Mouse (Mus musculus) limb, embryonic 13.5 days (tissue): ENCODE measurements around the gene Tmbim1. TPM values are rescaled to one million over a fixed set of nuclear protein-coding genes. Genes with fewer than 3 reads are reported as not detected.

Source experiments
- ATAC-seq: fragments of 200-750 bp; cut with Nextera tagmentation; 2 replicates; pipeline ENCODE4 v1.8.0; 2017; ENCODE audit warnings: low read depth, moderate number of reproducible peaks, moderate TSS enrichment; ENCODE audit not compliant: low FRiP score
- H3K27ac ChIP-seq: fragments of 300-500 bp; sonication (generic); 2 replicates; pipeline ENCODE4 v1.5.1; 2015; ENCODE audit warnings: inconsistent platforms, mild to moderate bottlenecking, moderate library complexity
- H3K27me3 ChIP-seq: fragments of 300-500 bp; sonication (generic); 2 replicates; pipeline ENCODE4 v1.6.1; 2015; ENCODE audit warnings: mild to moderate bottlenecking, inconsistent platforms
- H3K36me3 ChIP-seq: fragments of 300-500 bp; sonication (generic); 2 replicates; pipeline ENCODE4 v1.6.1; 2015; ENCODE audit warnings: inconsistent platforms, mild to moderate bottlenecking, moderate library complexity
- H3K4me1 ChIP-seq: fragments of 300-500 bp; sonication (generic); 2 replicates; pipeline ENCODE4 v1.6.1; 2015; ENCODE audit warnings: inconsistent platforms
- H3K4me2 ChIP-seq: fragments of 300-500 bp; sonication (generic); replicated peaks from 2 replicates; pipeline ENCODE4 v1.6.1; 2015; ENCODE audit warnings: inconsistent platforms, mild to moderate bottlenecking, moderate library complexity
- H3K4me3 ChIP-seq: fragments of 300-500 bp; sonication (generic); 2 replicates; pipeline ENCODE4 v1.5.1; 2015; ENCODE audit warnings: moderate library complexity, mild to moderate bottlenecking, inconsistent platforms
- H3K9ac ChIP-seq: fragments of 300-500 bp; sonication (generic); 2 replicates; pipeline ENCODE4 v1.6.1; 2015; ENCODE audit warnings: mild to moderate bottlenecking, inconsistent platforms
- H3K9me3 ChIP-seq: fragments of 300-500 bp; sonication (generic); 2 replicates; pipeline ENCODE4 v1.6.1; 2016; ENCODE audit warnings: inconsistent platforms
- WGBS: fragments of 180-500 bp; shearing (Covaris S2); methylation state at CpG from one replicate; pipeline ENCODE4 v1.1.7; 2015; 5-methylcytosine and 5-hydroxymethylcytosine counted together
- polyA plus RNA-seq: library from polyadenylated mRNA; unstranded; fragments of >200 nt; fragmentation: Nextera tagmentation; extraction: Ambion mirVana; gene quantifications from 2 replicates; pipeline ENCODE4 v1.2.1, GENCODE M21; 2015

The Tmbim1 gene
- polyA plus RNA-seq, 1 experiment from 2014 or later = 31.7 TPM

- peaks cover 25% of the 10 kb centered on the region for H3K4me1 ChIP-seq
- no peak overlapping the region for H3K9ac ChIP-seq
- no peaks in the 10 kb centered on the region for H3K9me3 ChIP-seq
- H3K27ac ChIP-seq = no peak overlapping the region
- no peak for ATAC-seq
- H3K27me3 ChIP-seq = no peaks in the 10 kb centered on the region
- WGBS = 78% methylated on average over 7 of the region's 7 CpGs
- peak overlapping the region; percentile 83 for H3K4me2 ChIP-seq
- H3K4me3 ChIP-seq = no peak overlapping the region
- H3K36me3 ChIP-seq = no peaks in the 10 kb centered on the region; the same call in 1 of the 2 replicates
Observed at GRCm38 (mm10) chr1:74302229-74302628, 3.2 kb downstream of the Tmbim1 start.

GRCm38 (mm10) chr1:74300347-74301110, 4.9 kb downstream of the Tmbim1 start:
- Histone ChIP-seq H3K9ac (no peak overlapping the region), H3K27me3 (no peaks in the 10 kb centered on the region), H3K27ac (no peak overlapping the region), H3K9me3 (no peaks in the 10 kb centered on the region), H3K4me1 (peaks cover 42% of the 10 kb centered on the region), H3K36me3 (no peaks in the 10 kb centered on the region; the same call in 1 of the 2 replicates), H3K4me2 (no peak overlapping the region), H3K4me3 (no peak overlapping the region)
- no peak for ATAC-seq
- 83% methylated on average over 6 of the region's 6 CpGs for WGBS

GRCm38 (mm10) chr1:74298996-74299395, 6.4 kb downstream of the Tmbim1 start:
- 66% methylated on average over 5 of the region's 5 CpGs for WGBS

GRCm38 (mm10) chr1:74298157-74298750, 7.2 kb downstream of the Tmbim1 start:
- peaks cover 12% of the 10 kb centered on the region for H3K36me3 ChIP-seq
- H3K9ac ChIP-seq = no peak overlapping the region
- H3K4me3 ChIP-seq = no peak overlapping the region
- no peak overlapping the region for H3K27ac ChIP-seq
- H3K4me2 ChIP-seq = no peak overlapping the region
- WGBS = 82% methylated on average over 5 of the region's 5 CpGs
- no peak for ATAC-seq
- no peaks in the 10 kb centered on the region for H3K27me3 ChIP-seq
- H3K9me3 ChIP-seq = no peaks in the 10 kb centered on the region
- H3K4me1 ChIP-seq = peaks cover 50% of the 10 kb centered on the region

More at GRCm38 (mm10) chr1:74298996-74299395, 6.4 kb downstream of the Tmbim1 start:
- no peaks in the 10 kb centered on the region for H3K27me3 ChIP-seq
- peaks cover 4% of the 10 kb centered on the region for H3K36me3 ChIP-seq
- no peak overlapping the region for H3K4me3 ChIP-seq
- H3K4me2 ChIP-seq = no peak overlapping the region
- no peak for ATAC-seq
- H3K27ac ChIP-seq = no peak overlapping the region
- H3K4me1 ChIP-seq = peaks cover 50% of the 10 kb centered on the region
- H3K9ac ChIP-seq = no peak overlapping the region
- H3K9me3 ChIP-seq = no peaks in the 10 kb centered on the region

GRCm38 (mm10) chr1:74297269-74297668, 8.2 kb downstream of the Tmbim1 start:
- no peak overlapping the region for H3K4me2 ChIP-seq
- peaks cover 22% of the 10 kb centered on the region for H3K36me3 ChIP-seq
- no peak overlapping the region for H3K9ac ChIP-seq
- ATAC-seq = no peak
- H3K27ac ChIP-seq = 0 out of 2 replicates have a peak overlapping the region, but pooled peaks have one; percentile 93
- peaks cover 42% of the 10 kb centered on the region for H3K4me1 ChIP-seq
- no peaks in the 10 kb centered on the region for H3K9me3 ChIP-seq
- H3K27me3 ChIP-seq = no peaks in the 10 kb centered on the region
- whole genome bisulfite sequencing = 59% methylated on average over 3 of the region's 3 CpGs
- H3K4me3 ChIP-seq = no peak overlapping the region

- 40% methylated on average over 6 of the region's 6 CpGs for WGBS
- Histone ChIP-seq H3K27me3 (no peaks in the 10 kb centered on the region), H3K36me3 (peaks cover 30% of the 10 kb centered on the region), H3K4me3 (no peak overlapping the region), H3K9me3 (no peaks in the 10 kb centered on the region), H3K4me2 (peak overlapping the region; percentile 44), H3K4me1 (peaks cover 34% of the 10 kb centered on the region), H3K9ac (peak overlapping the region; percentile 66), H3K27ac (peak overlapping the region; percentile 93)
- ATAC-seq = no peak
Observed at GRCm38 (mm10) chr1:74296477-74296876, 8.9 kb downstream of the Tmbim1 start.

GRCm38 (mm10) chr1:74295456-74296171, 9.8 kb downstream of the Tmbim1 start:
- Histone ChIP-seq H3K27ac (peak overlapping the region; percentile 93), H3K9me3 (no peaks in the 10 kb centered on the region), H3K4me2 (peak overlapping the region; percentile 44), H3K27me3 (no peaks in the 10 kb centered on the region), H3K36me3 (peaks cover 37% of the 10 kb centered on the region), H3K4me1 (peaks cover 34% of the 10 kb centered on the region), H3K9ac (peak overlapping the region; percentile 66), H3K4me3 (peak overlapping the region; percentile 5; the same call in 1 of the 2 replicates)
- ATAC-seq = peak; percentile 91
- 12% methylated on average over 9 of the region's 9 CpGs for WGBS

GRCm38 (mm10) chr1:74294733-74295455, 10.5 kb downstream of the Tmbim1 start:
- ATAC-seq = no peak
- Histone ChIP-seq H3K4me3 (no peak overlapping the region), H3K4me2 (peak overlapping the region; percentile 44), H3K27ac (peak overlapping the region; percentile 93), H3K4me1 (peaks cover 38% of the 10 kb centered on the region), H3K9ac (peak overlapping the region; percentile 66), H3K27me3 (no peaks in the 10 kb centered on the region), H3K9me3 (no peaks in the 10 kb centered on the region), H3K36me3 (peaks cover 45% of the 10 kb centered on the region)
- whole genome bisulfite sequencing = 90% methylated on average over 6 of the region's 6 CpGs

- Histone ChIP-seq H3K36me3 (peaks cover 52% of the 10 kb centered on the region), H3K9ac (no peak overlapping the region), H3K4me1 (peaks cover 36% of the 10 kb centered on the region), H3K27ac (no peak overlapping the region), H3K4me3 (no peak overlapping the region), H3K9me3 (no peaks in the 10 kb centered on the region), H3K4me2 (no peak overlapping the region), H3K27me3 (no peaks in the 10 kb centered on the region)
- WGBS = 90% methylated on average over 3 of the region's 3 CpGs
- no peak for ATAC-seq
Observed at GRCm38 (mm10) chr1:74294090-74294643, 11.3 kb downstream of the Tmbim1 start.

GRCm38 (mm10) chr1:74293306-74293960, 12.0 kb downstream of the Tmbim1 start:
- no peak overlapping the region for H3K27ac ChIP-seq
- H3K9ac ChIP-seq = no peak overlapping the region

More at GRCm38 (mm10) chr1:74293306-74293960, 12.0 kb downstream of the Tmbim1 start:
- no peak for ATAC-seq
- no peaks in the 10 kb centered on the region for H3K9me3 ChIP-seq
- WGBS = 87% methylated on average over 8 of the region's 8 CpGs
- peaks cover 59% of the 10 kb centered on the region for H3K36me3 ChIP-seq
- H3K27me3 ChIP-seq = no peaks in the 10 kb centered on the region
- H3K4me3 ChIP-seq = no peak overlapping the region
- H3K4me2 ChIP-seq = no peak overlapping the region
- H3K4me1 ChIP-seq = peaks cover 31% of the 10 kb centered on the region
